Mouse (Mus musculus): ENCODE results near the gene Setd3.

- no peak for TF ChIP-seq RAD21 (IDR thresholded peaks at IDR 0.05; ENCODE audit: low read depth, low read length)
- TF ChIP-seq CTCF (IDR thresholded peaks at IDR 0.05 in 2 of 3, conservative IDR thresholded peaks at IDR 0.05 in 1 of 3; ENCODE audit: control insufficient read depth in 1 of 3, insufficient read depth in 1 of 3, low read depth in 2 of 3, low read length in 3 of 3, poor library complexity in 1 of 3, severe bottlenecking in 1 of 3), result no peak
- TF ChIP-seq MYB (IDR thresholded peaks at IDR 0.05; ENCODE audit: low read depth, low read length), result no peak
- no peak for TF ChIP-seq POLR2A (IDR thresholded peaks at IDR 0.05; ENCODE audit: control insufficient read depth in 1 of 2, insufficient read depth in 1 of 2, low read depth in 1 of 2, low read length in 2 of 2, poor library complexity in 1 of 2)
- TF ChIP-seq TCF12 (IDR thresholded peaks at IDR 0.05; ENCODE audit: low read depth, low read length), result no peak
- TF ChIP-seq MAX (IDR thresholded peaks at IDR 0.05; ENCODE audit: low read length), result no peak
- TF ChIP-seq ZNF384 (IDR thresholded peaks at IDR 0.05; ENCODE audit: low read depth, low read length), result no peak
- TF ChIP-seq SMC3 (IDR thresholded peaks at IDR 0.05; ENCODE audit: low read depth, low read length), result no peak
Observed at GRCm38 (mm10) chr12:108097643-108098042, 81.5 kb downstream of the Setd3 start.

All from MEL (cell line).